Mouse (Mus musculus): ENCODE results near the gene Snx33. TPM values are rescaled to one million over a fixed set of nuclear protein-coding genes. Genes with fewer than 3 reads are reported as not detected.

Gene Snx33
- polyA plus RNA-seq, 1 experiment from 2014 or later = 6.0 TPM

- Histone ChIP-seq H3K4me3 (replicated peaks) (no peak overlapping the region), H3K36me3 (replicated peaks) (no peaks in the 10 kb centered on the region), H3K9ac (no peak overlapping the region), H3K9me3 (no peaks in the 10 kb centered on the region), H3K4me2 (no peak overlapping the region), H3K27ac (no peak overlapping the region), H3K27me3 (no peaks in the 10 kb centered on the region), H3K4me1 (no peaks in the 10 kb centered on the region)
- 83% methylated on average over 4 of the region's 4 CpGs for WGBS
- ATAC-seq (ENCODE audit: low FRiP score) = no peak
Measured at GRCm38 (mm10) chr9:56884328-56884727, 43.8 kb downstream of the Snx33 start.

GRCm38 (mm10) chr9:56883470-56883869 lies 44.7 kb downstream of the Snx33 start:
- ATAC-seq (ENCODE audit: low FRiP score) = no peak
- Histone ChIP-seq H3K27me3 (no peaks in the 10 kb centered on the region), H3K4me1 (no peaks in the 10 kb centered on the region), H3K36me3 (replicated peaks) (no peaks in the 10 kb centered on the region), H3K27ac (no peak overlapping the region), H3K9me3 (no peaks in the 10 kb centered on the region), H3K9ac (no peak overlapping the region), H3K4me3 (replicated peaks) (no peak overlapping the region), H3K4me2 (no peak overlapping the region)
- WGBS = 82% methylated on average over 7 of the region's 7 CpGs

GRCm38 (mm10) chr9:56882818-56883217 lies 45.4 kb downstream of the Snx33 start:
- H3K9ac ChIP-seq = no peak overlapping the region
- no peak overlapping the region for H3K4me3 ChIP-seq (replicated peaks)
- no peaks in the 10 kb centered on the region for H3K27me3 ChIP-seq
- H3K27ac ChIP-seq = no peak overlapping the region
- no peaks in the 10 kb centered on the region for H3K9me3 ChIP-seq
- no peak overlapping the region for H3K4me2 ChIP-seq
- WGBS = 83% methylated on average over 12 of the region's 12 CpGs
- ATAC-seq (ENCODE audit: low FRiP score) = no peak
- no peaks in the 10 kb centered on the region for H3K36me3 ChIP-seq (replicated peaks)
- no peaks in the 10 kb centered on the region for H3K4me1 ChIP-seq

GRCm38 (mm10) chr9:56882283-56882682 lies 45.9 kb downstream of the Snx33 start:
- Histone ChIP-seq H3K4me1 (no peaks in the 10 kb centered on the region), H3K36me3 (replicated peaks) (no peaks in the 10 kb centered on the region), H3K4me3 (replicated peaks) (no peak overlapping the region), H3K9ac (no peak overlapping the region), H3K9me3 (no peaks in the 10 kb centered on the region), H3K27me3 (no peaks in the 10 kb centered on the region), H3K4me2 (no peak overlapping the region), H3K27ac (no peak overlapping the region)
- WGBS = 79% methylated on average over 4 of the region's 4 CpGs
- ATAC-seq (ENCODE audit: low FRiP score) = no peak

GRCm38 (mm10) chr9:56881539-56882082 lies 46.6 kb downstream of the Snx33 start:
- Histone ChIP-seq H3K4me1 (no peaks in the 10 kb centered on the region; the same call in 1 of the 2 replicates), H3K9ac (no peak overlapping the region), H3K27me3 (no peaks in the 10 kb centered on the region), H3K27ac (no peak overlapping the region), H3K4me2 (no peak overlapping the region), H3K4me3 (replicated peaks) (no peak overlapping the region), H3K36me3 (replicated peaks) (no peaks in the 10 kb centered on the region), H3K9me3 (no peaks in the 10 kb centered on the region)
- no peak for ATAC-seq (ENCODE audit: low FRiP score)
- WGBS = 88% methylated on average over 3 of the region's 3 CpGs

GRCm38 (mm10) chr9:56880790-56881189 lies 47.4 kb downstream of the Snx33 start:
- no peak for ATAC-seq (ENCODE audit: low FRiP score)
- Histone ChIP-seq H3K27me3 (no peaks in the 10 kb centered on the region), H3K27ac (no peak overlapping the region), H3K4me1 (no peaks in the 10 kb centered on the region; the same call in 1 of the 2 replicates), H3K4me2 (no peak overlapping the region), H3K4me3 (replicated peaks) (no peak overlapping the region), H3K36me3 (replicated peaks) (no peaks in the 10 kb centered on the region), H3K9me3 (no peaks in the 10 kb centered on the region), H3K9ac (no peak overlapping the region)
- 60% methylated on average over 9 of the region's 9 CpGs for WGBS

GRCm38 (mm10) chr9:56877284-56877683 lies 50.9 kb downstream of the Snx33 start:
- no peaks in the 10 kb centered on the region for H3K36me3 ChIP-seq (replicated peaks)
- H3K4me1 ChIP-seq = no peaks in the 10 kb centered on the region; the same call in 1 of the 2 replicates
- H3K9me3 ChIP-seq = no peaks in the 10 kb centered on the region
- no peak overlapping the region for H3K9ac ChIP-seq
- H3K27ac ChIP-seq = no peak overlapping the region
- H3K27me3 ChIP-seq = no peaks in the 10 kb centered on the region
- 83% methylated on average over 5 of the region's 5 CpGs for WGBS
- H3K4me3 ChIP-seq (replicated peaks) = no peak overlapping the region
- ATAC-seq (ENCODE audit: low FRiP score) = no peak
- H3K4me2 ChIP-seq = no peak overlapping the region

GRCm38 (mm10) chr9:56876784-56877183 lies 51.4 kb downstream of the Snx33 start:
- H3K4me3 ChIP-seq (replicated peaks) = no peak overlapping the region
- no peak overlapping the region for H3K4me2 ChIP-seq
- H3K9me3 ChIP-seq = no peaks in the 10 kb centered on the region
- ATAC-seq (ENCODE audit: low FRiP score) = no peak
- no peak overlapping the region for H3K27ac ChIP-seq
- no peak overlapping the region for H3K9ac ChIP-seq
- H3K4me1 ChIP-seq = no peaks in the 10 kb centered on the region; the same call in 1 of the 2 replicates
- H3K36me3 ChIP-seq (replicated peaks) = no peaks in the 10 kb centered on the region
- WGBS = 63% methylated on average over 9 of the region's 9 CpGs
- H3K27me3 ChIP-seq = no peaks in the 10 kb centered on the region

- no peak for ATAC-seq (ENCODE audit: low FRiP score)
- no peak overlapping the region for H3K9ac ChIP-seq
- H3K27me3 ChIP-seq = no peaks in the 10 kb centered on the region
- H3K4me3 ChIP-seq (replicated peaks) = no peak overlapping the region
- no peak overlapping the region for H3K4me2 ChIP-seq
- H3K27ac ChIP-seq = no peak overlapping the region
- H3K4me1 ChIP-seq = peaks cover 7% of the 10 kb centered on the region
- no peaks in the 10 kb centered on the region for H3K9me3 ChIP-seq
- no peaks in the 10 kb centered on the region for H3K36me3 ChIP-seq (replicated peaks)
- WGBS = 77% methylated on average over 1 of the region's 1 CpGs
Measured at GRCm38 (mm10) chr9:56873097-56873496, 55.1 kb downstream of the Snx33 start.

- Histone ChIP-seq H3K36me3 (replicated peaks) (no peaks in the 10 kb centered on the region), H3K4me1 (peaks cover 10% of the 10 kb centered on the region), H3K9ac (no peak overlapping the region), H3K27ac (no peak overlapping the region), H3K9me3 (no peaks in the 10 kb centered on the region), H3K4me3 (replicated peaks) (no peak overlapping the region), H3K27me3 (no peaks in the 10 kb centered on the region; the same call in 1 of the 2 replicates), H3K4me2 (no peak overlapping the region)
- ATAC-seq (ENCODE audit: low FRiP score) = no peak
- 83% methylated on average over 5 of the region's 5 CpGs for WGBS
Measured at GRCm38 (mm10) chr9:56872105-56872903, 55.9 kb downstream of the Snx33 start.

GRCm38 (mm10) chr9:56871191-56871590 lies 57.0 kb downstream of the Snx33 start:
- Histone ChIP-seq H3K36me3 (replicated peaks) (no peaks in the 10 kb centered on the region), H3K9ac (no peak overlapping the region), H3K9me3 (no peaks in the 10 kb centered on the region), H3K4me3 (replicated peaks) (no peak overlapping the region), H3K27ac (no peak overlapping the region), H3K4me2 (no peak overlapping the region), H3K27me3 (peaks cover 6% of the 10 kb centered on the region), H3K4me1 (peaks cover 10% of the 10 kb centered on the region)
- 67% methylated on average over 5 of the region's 5 CpGs for WGBS
- ATAC-seq (ENCODE audit: low FRiP score) = no peak

- Histone ChIP-seq H3K4me1 (peaks cover 10% of the 10 kb centered on the region), H3K36me3 (replicated peaks) (no peaks in the 10 kb centered on the region), H3K9ac (no peak overlapping the region), H3K27ac (no peak overlapping the region), H3K4me2 (no peak overlapping the region), H3K9me3 (no peaks in the 10 kb centered on the region), H3K4me3 (replicated peaks) (no peak overlapping the region), H3K27me3 (peaks cover 10% of the 10 kb centered on the region)
- no peak for ATAC-seq (ENCODE audit: low FRiP score)
- 87% methylated on average over 10 of the region's 10 CpGs for WGBS
Measured at GRCm38 (mm10) chr9:56870778-56871177, 57.4 kb downstream of the Snx33 start.

GRCm38 (mm10) chr9:56869552-56869951 lies 58.6 kb downstream of the Snx33 start:
- Histone ChIP-seq H3K27me3 (peaks cover 23% of the 10 kb centered on the region), H3K9me3 (no peaks in the 10 kb centered on the region), H3K36me3 (replicated peaks) (no peaks in the 10 kb centered on the region), H3K27ac (no peak overlapping the region), H3K4me2 (no peak overlapping the region), H3K4me3 (replicated peaks) (no peak overlapping the region), H3K9ac (no peak overlapping the region), H3K4me1 (peaks cover 16% of the 10 kb centered on the region)
- no peak for ATAC-seq (ENCODE audit: low FRiP score)
- WGBS = 83% methylated on average over 13 of the region's 13 CpGs

Data from forebrain, embryonic 12.5 days (tissue).